Mouse (Mus musculus): ENCODE results near the gene Rpl18.

The Rpl18 gene

DNA sequence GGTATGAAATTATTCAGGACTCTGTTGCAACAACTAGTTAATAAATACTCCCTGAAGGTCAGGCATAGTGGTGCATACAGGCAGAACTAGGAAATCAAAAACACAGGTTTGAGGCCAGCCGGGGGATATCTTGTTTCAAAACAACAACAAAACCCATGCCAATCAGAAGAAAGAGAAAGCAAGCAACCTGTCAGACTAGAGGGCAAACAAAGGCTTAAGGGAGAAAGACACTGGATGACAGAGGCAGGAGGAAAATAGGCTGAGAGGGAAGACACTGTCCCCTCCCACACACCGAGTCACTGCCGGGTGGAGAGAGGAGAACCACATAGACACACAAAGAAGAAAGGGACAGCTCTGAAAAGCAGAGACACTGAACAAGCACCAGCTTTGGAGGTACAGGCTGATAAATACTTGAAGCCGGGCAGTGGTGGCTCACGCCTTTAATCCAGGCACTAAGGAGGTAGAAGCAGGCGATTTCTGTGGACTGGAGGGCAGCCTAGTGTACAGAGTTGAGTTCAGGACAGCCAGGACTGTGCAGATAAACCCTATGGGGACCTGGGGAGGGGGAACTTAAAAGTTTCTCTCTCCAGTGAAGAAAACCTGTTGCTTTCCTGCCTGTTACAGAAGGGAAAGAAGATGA, 1.3 kb upstream of the Rpl18 start:
- DNase-seq: no peak

DNA sequence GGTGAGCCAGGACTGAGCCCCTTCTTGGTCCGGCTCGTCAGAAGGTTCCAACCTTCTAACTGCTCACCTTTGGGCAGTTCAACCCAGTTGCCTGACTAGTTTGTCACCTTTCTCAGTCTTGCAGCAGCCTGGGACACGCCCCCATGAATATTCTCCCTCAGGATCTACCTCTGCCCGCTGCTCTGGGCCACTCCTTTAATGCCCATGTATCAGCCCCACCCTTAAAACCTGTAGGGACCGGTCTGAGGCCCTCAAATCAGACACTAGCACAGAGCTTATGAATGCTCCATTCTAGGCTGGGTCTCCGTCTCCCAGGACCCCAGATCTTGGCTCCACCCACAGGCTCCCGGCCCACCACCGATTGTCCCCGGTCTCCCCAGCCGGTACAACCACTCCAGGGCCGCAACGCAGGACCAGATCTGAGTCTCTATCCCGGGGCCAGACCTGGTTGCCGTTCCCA, 597 bp upstream of the Rpl18 start:
- DNase-seq: peak in 1 of 2 experiments; percentile 35

DNA sequence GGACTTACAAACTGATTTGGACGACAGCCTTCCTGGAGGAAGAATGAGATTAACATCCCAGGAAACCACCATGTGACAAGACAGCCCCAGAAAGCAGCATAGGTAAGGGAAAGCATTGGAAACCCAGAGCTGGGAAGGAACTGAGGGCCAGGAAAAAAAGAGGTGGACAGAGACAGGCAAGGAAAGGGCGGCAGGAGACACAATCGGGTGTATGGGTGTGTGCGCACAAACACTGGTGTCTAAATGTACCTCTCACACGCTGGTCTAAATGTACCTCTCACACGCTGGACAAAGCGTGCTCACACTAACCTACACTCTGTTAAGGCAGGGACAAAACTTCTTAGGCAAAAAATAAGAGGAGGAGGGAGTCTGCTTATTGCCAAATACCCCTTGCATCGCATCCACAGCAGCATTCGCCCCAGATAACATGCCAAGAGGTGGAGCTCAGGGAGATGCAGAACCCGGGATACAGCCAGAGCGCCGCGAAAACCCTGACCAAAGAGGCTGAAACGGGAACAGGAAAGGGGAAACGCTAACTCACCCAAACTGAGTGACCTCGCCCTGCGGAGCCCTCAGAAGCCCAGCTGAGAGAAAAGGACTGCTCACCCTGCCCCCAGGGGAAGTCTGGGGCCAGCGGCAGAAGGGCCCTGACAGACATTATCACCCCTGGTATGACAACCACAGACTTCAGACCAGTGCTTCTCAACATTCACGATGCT, 643 bp downstream of the Rpl18 start:
- peak in 1 of 2 experiments; percentile 18 for DNase-seq

DNA sequence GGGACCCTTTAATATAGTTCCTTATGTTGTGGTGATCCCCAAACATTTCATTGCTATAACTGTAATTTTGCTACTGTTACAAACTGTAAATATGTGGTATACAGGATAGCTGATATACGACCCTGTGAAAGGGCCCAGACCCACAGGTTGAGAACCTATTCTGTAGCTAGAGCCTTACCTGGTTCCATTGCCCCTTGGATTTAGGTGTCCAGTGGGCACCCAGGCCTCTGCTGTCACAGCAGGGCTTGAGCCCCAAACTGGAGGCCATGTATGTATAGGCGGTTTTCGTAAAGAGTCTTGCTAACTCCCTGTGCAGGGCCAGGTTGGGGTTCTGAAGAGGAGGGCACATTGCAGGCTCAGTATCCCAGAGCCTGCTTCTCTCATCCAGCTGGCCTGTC, 1.2 kb downstream of the Rpl18 start:
- DNase-seq: peak in 1 of 2 experiments; percentile 7

DNA sequence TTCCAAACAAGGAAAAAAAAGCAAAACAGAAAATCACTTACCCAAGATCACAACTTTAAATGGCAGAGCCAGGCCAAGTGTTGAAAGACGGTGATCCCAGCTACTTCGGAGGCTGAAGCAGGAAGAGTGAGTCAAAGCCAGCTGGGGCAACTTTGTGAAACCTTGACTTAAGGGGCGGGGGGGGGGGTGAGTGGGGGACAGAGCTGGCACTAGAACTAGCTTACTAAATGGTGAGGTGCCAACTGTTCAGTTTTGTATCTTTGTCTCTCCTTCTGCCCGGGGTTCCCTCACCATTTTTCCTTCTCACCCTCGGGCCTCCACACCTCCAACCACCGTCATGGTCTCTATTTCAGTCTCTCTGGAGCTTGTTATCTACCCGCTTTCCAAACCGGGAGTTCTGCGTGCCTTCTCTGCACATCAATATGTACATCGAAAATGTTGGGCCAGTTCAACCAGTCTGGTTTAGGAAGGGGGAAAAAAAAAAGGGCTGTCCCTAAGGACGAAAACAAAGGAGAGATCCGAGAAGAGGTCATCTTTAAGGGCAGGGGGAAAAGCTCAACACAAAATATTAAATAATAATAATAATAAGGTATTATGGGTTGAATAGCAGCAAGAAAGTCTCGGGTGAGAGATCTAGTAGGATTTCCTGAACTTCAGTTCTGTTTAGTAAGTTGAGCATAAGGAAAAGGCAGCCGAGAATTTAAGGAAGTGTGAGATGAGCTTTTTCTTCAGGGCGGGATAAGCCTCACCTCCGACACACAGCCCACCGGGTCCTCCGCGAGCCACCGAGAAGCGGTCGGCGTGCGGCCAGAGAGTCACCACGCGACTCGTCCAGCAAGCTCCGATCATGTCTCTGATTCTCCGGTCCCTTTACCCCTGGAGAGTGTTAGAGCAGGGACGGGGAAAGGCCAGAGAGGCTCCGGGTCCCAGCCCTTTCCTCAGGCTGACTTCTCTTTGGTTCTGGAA, 2.0 kb downstream of the Rpl18 start:
- DNase-seq: no peak

DNA sequence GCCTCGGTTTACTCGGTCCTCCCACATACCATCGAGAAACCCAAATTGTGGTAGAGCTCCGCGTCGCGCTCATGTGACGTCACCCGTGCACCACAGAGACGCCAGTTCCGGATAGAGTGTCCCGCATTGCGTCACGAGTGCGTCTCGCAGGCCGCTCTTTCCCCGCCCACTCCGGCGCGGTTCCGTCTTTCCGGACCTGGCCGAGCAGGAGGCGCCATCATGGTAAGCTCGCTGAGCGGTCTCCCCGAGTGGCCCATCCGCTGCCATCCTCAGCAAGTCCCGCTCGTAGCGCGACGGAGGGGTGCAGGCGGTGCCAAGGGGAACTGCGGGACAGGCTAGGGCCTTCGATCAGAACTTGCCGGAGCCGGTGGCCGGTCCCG, 2.7 kb downstream of the Rpl18 start, which contains the start of gene Sphk2:
Sphk2 (minus strand) TSS at position 85 of the 380 bp plus-strand sequence.
- peak; percentile 99 for DNase-seq

DNA sequence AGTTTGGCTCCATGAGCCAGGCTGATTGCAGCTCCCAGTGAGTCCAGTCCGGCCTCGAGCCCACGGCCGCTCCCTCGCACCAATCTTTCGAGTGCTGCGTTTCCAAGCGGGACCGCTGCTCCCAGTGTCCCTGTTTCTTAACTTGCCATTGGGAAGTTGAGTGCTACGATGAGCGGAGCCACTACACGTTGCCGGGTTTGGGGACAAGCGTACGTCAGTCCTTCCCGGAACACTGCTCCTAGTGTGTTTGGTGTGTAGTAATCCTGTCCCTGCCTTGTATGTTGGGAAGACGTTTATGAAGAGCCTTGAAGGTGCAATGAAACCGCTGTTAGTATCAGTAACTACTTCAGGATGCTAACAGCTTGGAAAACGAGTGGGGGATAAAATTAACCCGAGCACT, 3.1 kb downstream of the Rpl18 start:
- no peak for DNase-seq

DNA sequence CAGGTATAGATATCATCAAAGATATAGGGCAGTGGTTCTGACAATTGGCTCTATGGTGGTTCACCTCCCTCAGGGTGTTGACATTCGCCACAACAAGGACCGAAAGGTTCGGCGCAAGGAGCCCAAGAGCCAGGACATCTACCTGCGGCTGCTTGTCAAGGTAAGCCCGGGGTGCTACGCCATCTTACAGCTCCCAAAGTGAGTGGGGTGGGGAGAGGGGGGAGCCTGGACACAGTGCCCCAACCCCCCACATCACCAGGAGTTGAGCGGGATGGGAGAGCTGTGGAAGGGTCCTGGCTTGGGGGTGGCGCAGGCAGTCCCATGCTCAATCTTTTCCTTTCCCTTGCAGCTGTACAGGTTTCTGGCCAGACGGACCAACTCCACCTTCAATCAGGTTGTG, 3.9 kb downstream of the Rpl18 start:
- no peak for DNase-seq

DNA sequence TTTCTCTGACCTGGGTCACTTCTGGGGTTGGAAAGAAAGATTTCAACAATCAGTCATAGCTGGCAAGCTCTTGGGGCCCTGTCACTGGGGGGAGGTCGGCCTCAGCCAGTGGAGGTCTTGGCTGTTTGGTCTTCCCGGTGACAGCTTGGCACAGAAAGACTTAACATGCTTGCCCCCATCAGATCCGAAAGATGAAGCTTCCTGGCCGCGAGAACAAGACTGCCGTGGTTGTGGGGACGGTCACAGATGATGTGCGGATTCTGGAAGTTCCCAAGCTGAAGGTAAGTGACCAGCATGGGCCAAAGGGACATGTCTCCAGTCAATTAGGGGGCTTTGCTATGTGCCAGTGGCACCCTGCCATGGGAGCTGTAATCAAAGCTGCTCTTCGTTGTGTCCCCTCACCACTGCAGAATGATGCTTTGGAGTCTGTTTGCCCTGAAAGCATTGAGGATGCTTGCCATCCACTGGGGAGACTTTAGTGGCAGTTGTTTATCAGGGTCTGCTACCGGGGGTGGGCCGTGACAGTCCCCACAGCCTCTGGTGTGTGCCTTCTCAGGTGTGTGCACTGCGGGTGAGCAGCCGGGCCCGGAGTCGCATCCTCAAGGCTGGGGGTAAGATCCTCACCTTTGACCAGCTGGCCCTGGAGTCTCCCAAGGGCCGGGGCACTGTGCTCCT, 4.6 kb downstream of the Rpl18 start:
- DNase-seq: no peak

DNA sequence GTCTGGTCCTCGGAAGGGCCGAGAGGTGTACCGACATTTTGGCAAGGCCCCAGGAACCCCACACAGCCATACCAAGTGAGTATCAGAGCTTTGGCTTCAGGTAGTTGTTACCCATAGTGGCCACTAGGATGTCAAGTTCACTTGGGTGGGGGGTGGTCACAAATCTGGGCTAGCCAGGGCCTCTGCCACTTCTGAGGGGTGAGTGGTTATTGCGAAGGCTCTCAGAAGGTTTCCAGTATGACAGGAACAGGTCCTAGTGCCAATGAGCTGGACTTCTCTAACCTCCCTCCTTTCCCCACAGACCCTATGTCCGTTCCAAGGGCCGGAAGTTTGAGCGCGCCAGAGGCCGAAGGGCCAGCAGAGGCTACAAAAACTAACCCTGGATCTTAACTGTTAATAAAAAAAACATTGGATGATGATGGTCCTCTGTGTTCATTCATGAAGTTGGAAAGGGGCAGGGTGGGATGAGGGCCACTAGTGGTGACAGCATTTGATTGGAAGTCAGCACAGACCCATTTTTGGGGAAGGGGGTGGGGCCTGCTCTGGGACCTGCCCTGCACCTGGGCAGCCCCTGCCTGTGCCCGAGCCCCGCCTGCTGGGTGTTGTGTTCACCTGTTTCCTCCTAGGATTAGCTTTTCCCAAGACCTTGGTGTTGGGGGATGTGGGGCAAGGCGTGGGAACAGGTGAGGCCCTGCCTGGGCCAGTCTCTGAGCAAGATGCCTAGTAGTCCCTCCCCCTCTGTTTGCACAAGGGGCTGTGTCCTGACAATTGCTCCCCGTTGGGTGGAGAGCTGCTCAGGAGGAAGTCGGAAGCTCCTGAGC, 5.4 kb downstream of the Rpl18 start, which contains the start of gene Fam83e:
Fam83e (plus strand) TSS at position 800 of the 821 bp plus-strand sequence.
- DNase-seq: peak; percentile 45 to 50

DNA sequence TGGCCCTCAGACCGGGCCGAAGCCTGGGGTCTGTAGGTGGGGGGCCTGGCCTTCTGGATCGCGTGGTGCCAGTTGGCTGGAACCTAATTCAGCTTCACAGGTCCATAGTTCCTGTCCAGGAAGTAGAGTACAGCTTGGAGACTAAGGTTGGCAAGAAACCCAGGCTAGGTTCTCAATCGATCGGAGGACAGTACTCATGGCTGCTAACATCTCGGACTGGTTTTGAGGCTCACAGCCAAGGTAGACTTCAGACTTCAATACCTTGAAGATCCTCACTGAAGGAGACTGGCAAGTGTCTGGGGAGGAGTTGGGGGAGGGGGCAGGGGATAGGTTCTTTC, 5.9 kb downstream of the Rpl18 start:
- peak in 1 of 2 experiments; percentile 41 for DNase-seq

DNA sequence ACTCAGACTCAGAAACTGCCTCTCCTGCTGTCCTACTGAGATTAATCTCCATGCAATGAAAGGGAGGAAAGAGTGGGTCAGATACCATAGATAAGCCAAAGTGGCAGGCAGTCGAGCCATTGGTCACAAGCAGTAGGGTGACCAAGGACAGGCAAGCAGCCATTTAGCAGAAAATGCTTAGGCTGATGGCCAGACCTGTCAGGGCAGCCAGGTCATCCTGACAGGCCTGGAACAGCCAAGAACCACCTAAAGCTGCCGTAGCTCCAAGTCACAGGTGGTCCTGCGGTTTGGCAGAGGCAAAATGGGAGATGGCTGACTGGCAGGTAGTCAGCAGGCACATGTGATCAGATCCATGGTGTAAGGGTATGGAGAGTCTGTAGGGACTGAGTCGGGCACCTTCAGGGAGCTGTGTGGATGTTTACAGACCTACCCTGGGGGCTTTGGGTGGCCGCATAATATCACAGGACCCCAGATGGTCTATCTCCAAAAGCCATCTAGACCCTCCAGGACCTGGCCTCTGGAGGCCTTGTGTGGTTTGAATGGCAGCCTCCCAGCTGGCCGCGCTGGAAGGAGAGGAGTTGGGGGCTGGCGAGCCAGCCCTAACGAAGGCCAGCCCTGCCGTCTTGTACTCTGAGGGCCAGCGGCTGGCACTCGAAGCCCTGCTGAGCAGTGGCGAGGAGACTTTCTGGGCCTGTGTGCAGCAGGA, 6.5 kb downstream of the Rpl18 start:
- peak; percentile 77 to 80 for DNase-seq

DNA sequence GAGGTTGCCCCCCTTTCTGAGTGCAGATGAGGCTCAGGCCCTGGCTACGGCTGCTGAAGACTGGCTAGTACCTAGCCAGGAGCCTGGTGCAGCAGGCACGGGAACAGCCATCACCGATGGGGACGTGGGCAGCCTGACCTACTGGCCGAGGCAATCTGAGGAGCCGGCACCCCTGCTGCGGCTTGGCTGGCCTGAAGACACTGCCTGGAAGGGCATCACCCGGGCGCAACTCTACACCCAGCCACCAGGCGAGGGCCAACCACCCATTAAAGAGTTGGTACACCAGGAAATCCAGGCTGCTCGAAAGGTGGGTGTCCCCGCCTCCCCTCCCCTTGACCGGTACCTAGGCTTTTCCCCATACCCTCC, 7.1 kb downstream of the Rpl18 start:
- DNase-seq: peak; percentile 62 to 66

DNA sequence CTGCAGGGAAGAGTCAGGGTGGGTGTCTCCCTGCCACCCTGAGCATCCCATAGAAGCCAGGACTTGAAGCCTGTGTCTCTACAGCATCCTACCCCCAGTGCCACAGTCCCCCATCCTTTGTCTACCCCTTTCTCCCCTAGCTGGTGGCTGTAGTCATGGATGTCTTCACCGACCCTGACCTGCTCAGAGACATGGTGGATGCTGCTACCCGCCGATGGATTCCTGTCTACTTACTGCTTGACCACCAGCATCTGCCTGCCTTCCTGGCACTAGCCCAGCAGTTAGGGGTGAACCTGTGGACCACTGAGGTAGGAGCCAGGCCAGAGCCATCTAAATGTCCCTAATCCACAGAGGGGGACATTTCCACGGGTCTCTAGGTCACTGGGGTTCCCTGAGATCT, 8.0 kb downstream of the Rpl18 start:
- DNase-seq: peak in 1 of 2 experiments; percentile 29

DNA sequence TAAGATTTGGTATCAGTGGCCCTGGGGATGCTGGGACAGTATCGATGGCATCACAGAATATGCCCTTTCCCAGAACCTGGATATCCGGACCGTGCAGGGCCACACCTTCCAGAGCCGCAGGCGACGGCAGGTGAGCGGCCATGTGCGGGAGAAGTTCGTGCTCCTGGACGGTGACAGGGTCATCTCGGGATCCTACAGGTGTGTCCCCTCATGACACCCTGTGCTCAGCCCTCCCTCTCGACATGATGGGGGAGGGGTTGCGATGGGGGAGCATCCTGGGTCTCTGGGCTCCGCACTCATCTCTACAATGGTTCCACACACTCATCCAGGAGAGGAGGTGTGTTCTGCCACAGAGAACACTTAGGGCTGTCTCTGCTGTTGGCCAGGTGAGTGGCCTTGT, 8.5 kb downstream of the Rpl18 start:
- no peak for DNase-seq

DNA sequence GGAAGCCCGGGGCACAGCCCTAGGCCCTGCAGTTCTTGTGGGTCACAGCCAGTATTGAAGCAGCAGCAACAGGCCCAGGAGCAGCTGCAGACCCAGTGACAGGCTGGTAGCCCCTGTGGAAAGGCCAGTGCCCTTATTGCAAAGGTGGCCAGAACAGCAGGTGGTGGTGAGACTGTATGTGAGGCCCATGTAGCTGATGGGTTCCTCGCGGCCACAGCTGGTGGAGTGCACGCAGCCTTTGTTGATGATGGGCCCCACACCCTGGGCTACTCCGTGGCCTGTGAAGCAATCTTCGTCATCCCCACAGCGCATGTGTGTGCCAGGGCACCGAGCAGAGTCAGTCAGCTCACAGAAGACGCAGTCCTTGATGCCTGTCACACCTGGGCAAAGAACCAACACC, 9.9 kb downstream of the Rpl18 start:
- peak in 1 of 2 experiments; percentile 30 for DNase-seq

DNA sequence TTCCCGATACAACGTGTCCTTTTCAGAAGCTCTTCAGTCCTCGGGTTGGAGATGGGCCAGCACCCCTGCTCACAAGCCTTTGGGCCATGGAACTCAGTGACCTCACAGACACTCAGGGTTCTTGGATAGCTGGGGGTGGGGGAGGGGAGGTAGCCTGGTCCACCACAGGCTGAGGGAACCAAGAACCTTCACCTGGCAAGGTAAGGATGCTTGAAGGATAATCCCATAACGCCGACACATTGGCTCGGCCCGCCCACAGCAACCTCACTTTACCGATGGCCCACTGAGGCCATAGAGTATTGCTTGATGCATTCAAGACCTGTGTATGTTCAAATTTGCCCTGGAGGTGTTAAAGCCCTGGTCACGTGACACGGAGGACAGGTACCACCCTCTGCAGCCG, 10.5 kb downstream of the Rpl18 start, which contains the start of gene Spaca4:
Spaca4 (minus strand) TSS at position 101 of the 400 bp plus-strand sequence.
- DNase-seq: peak in 1 of 2 experiments; percentile 49

DNA sequence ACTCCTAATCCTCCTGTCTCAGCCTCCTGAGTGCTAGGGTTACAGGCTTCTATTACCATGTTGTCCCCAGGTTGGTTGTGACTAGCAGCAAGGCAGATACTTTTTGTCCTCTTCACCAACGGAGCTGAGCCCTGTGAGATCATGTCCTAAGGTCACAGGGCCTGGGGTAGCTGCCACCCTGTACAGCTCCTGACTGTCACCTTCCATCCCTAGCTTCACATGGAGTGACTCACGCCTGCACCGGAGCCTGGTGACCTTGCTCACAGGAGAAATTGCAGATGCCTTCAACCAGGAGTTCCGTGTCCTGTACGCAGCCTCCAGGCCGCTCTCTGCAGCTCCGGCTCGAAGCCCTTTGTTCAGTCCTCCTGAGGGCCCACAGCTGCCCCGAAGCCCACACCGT, 11.2 kb downstream of the Rpl18 start:
- DNase-seq: no peak

DNA sequence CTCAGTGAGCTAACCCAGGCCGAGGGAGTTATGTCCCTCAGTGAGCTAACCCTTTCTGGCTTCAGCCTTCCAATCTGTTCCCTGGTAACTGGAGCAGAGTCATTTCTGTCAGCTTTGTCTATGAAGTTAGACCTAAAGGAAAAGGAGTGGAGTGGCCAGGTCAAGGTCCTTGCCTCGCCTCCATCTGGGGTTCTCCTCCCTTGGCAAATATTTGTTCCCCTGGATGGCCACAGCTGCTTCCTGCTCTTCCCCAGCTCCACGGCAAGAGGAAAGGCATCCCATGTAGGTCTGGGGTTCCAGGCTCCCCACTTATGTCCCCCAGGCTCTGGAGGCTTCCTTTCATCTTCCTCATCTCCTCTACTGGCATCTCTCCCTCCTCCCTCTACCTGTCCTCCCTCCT, 12.4 kb downstream of the Rpl18 start:
- DNase-seq: no peak

DNA sequence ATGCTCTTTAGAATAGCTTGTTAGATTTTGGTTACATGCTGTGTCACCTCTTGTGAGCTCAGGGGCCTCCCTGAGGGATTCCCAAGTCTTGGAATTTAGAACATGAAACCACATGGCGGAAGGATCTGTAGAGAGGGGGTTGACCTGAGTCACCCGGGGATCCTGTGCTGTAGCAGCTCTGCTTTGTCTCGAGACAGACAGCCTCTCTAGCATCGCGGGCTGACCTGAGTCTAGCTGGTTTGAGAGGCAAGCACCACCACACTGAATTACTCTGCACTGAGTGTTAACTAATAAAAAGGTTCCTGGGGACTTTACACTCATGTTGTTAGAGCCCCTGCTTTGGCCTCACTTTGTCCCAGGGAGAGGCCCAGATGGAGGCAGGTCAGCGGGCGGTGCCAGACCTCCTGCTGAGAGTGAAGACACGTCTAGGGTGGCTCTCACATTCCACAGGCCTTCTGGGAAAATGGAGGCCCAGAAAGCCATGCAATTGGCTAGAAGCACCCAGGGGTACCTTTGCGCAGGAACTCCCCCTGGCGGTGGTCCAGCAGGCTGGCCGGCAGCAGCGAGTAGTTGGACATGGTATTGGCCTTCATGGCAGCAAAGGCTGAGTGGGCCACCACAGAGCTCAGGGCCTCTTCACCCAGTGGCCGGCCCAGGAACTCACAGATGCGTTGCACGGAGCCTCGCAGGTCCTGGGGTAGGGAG, 15.6 kb downstream of the Rpl18 start:
- peak; percentile 70 to 75 for DNase-seq
